Mouse (Mus musculus): ENCODE data around the gene Copz1.

- TF ChIP-seq CTCF (IDR thresholded peaks at IDR 0.05) (no peak), EP300 (IDR thresholded peaks at IDR 0.05) (no peak)
These were observed 24.8 kb downstream of the Copz1 start for GRCm38 (mm10) chr15:103297313-103297712.

Data from lung, postnatal 0 days (tissue).